Mouse (Mus musculus) midbrain, postnatal 0 days (tissue): Measurements from ENCODE around the gene Tbc1d2b. TPM values are rescaled to one million over a fixed set of nuclear protein-coding genes. Genes with fewer than 3 reads are reported as not detected.

ENCODE experiments used
- ATAC-seq: fragments of 200-750 bp; cut with Nextera tagmentation; 2 replicates; pipeline ENCODE4 v1.8.0; 2017; ENCODE audit warnings: moderate number of reproducible peaks, mild to moderate bottlenecking, moderate TSS enrichment, moderate library complexity; ENCODE audit not compliant: low FRiP score
- DNase-seq: peaks from one replicate; pipeline ENCODE4 v3.0.0-alpha.2; 2015; ENCODE audit warnings: low spot score
- H3K27ac ChIP-seq: fragments of 300-500 bp; sonication (generic); 2 replicates; pipeline ENCODE4 v1.5.1; 2014; ENCODE audit warnings: low read depth, mild to moderate bottlenecking, low read length, mixed read lengths
- H3K27me3 ChIP-seq: fragments of 300-500 bp; sonication (generic); 2 replicates; pipeline ENCODE4 v1.6.1; 2014; ENCODE audit warnings: low read length, control low read depth, mixed read lengths; ENCODE audit not compliant: insufficient read depth
- H3K36me3 ChIP-seq: fragments of 300-500 bp; sonication (generic); 2 replicates; pipeline ENCODE4 v1.6.1; 2014; ENCODE audit warnings: low read length, control low read depth, mixed read lengths; ENCODE audit not compliant: insufficient read depth
- H3K4me1 ChIP-seq: fragments of 300-500 bp; sonication (generic); 2 replicates; pipeline ENCODE4 v1.6.1; 2014; ENCODE audit warnings: mild to moderate bottlenecking, control low read depth, antibody characterized with exemption, low read length, mixed read lengths; ENCODE audit not compliant: insufficient read depth
- H3K4me2 ChIP-seq: fragments of 300-500 bp; sonication (generic); 2 replicates; pipeline ENCODE4 v1.6.1; 2014; ENCODE audit warnings: low read depth, mild to moderate bottlenecking, low read length, mixed read lengths; ENCODE audit not compliant: poor library complexity, severe bottlenecking
- H3K4me3 ChIP-seq: fragments of 300-500 bp; sonication (generic); 2 replicates; pipeline ENCODE4 v1.5.1; 2014; ENCODE audit warnings: low read depth, mild to moderate bottlenecking, low read length, moderate library complexity
- H3K9ac ChIP-seq: fragments of 300-500 bp; sonication (generic); replicated peaks from 2 replicates; pipeline ENCODE4 v1.6.1; 2014; ENCODE audit warnings: mild to moderate bottlenecking, low read length, moderate library complexity, mixed read lengths; ENCODE audit not compliant: poor library complexity, severe bottlenecking
- H3K9me3 ChIP-seq: fragments of 300-500 bp; sonication (generic); 2 replicates; pipeline ENCODE4 v1.6.1; 2016; ENCODE audit warnings: low read length, control low read depth
- CTCF ChIP-seq: IDR thresholded peaks from 2 replicates; pipeline ENCODE4 v1.5.1; 2016; ENCODE audit warnings: antibody characterized with exemption, mild to moderate bottlenecking
- WGBS: fragments of 180-500 bp; shearing (Covaris S2); extraction: QIAGEN DNeasy Blood & Tissue Kit; methylation state at CpG from one replicate; pipeline ENCODE4 v1.1.7; 2014; 5-methylcytosine and 5-hydroxymethylcytosine counted together
- polyA plus RNA-seq: library from polyadenylated mRNA; unstranded; fragments of >200 nt; fragmentation: Nextera tagmentation; extraction: Ambion mirVana; gene quantifications from 2 replicates; pipeline ENCODE4 v1.2.1, GENCODE M21; 2015
- total RNA-seq: library from RNA; depleted of rRNA; stranded (reverse); fragments of >200 nt; gene quantifications from 2 replicates; pipeline ENCODE4 v1.2.3, GENCODE M21; 2014

The Tbc1d2b gene
- total and polyA plus RNA-seq, 2 experiments from 2014 or later, result 3.7 to 21.6 TPM

DNA sequence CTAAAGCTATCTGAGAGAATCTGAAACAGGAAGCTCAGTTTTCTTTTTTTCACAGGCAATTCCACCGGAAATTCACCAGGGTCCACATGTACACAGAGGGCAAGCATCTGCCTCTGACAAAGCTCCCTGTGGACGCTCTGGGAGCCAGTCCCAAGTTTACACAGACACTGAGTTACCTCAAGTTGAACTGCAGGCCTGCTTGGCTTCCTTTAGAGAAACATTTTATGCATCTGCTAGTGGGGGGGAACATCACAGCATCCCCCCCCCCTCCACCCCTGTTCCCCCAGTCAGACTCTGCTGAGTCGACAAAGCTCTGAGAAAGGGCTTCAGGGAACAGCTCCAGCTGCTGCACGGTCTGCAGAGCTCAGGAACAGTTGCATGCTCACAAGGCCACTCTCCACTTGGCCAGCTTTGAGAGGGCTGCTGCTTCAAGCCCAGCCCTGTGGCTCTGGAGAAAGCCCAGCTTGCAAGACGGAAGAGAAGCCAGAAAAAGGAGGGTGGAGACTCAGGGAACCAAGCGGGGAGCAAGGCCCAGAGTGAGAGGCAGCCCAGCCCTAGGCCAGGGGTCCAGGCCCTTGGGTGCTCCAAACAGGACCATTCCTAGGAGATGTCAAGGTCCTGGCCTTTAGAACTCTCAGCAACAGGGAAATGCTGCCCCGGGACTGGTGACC is 1.5 kb downstream of the Tbc1d2b start:
- Histone ChIP-seq H3K4me2 (peak overlapping the region; percentile 75), H3K9ac (peak overlapping the region; percentile 79), H3K4me3 (peak overlapping the region; percentile 74), H3K27ac (peak overlapping the region; percentile 32; the same call in 1 of the 2 replicates), H3K36me3 (no peaks in the 10 kb centered on the region), H3K9me3 (no peaks in the 10 kb centered on the region), H3K4me1 (peaks cover 9% of the 10 kb centered on the region; the same call in 1 of the 2 replicates), H3K27me3 (no peaks in the 10 kb centered on the region)
- DNase-seq, result peak; percentile 72
- no peak for ATAC-seq
- no peak for TF ChIP-seq CTCF
- 17% methylated on average over 7 of the region's 7 CpGs for WGBS

DNA sequence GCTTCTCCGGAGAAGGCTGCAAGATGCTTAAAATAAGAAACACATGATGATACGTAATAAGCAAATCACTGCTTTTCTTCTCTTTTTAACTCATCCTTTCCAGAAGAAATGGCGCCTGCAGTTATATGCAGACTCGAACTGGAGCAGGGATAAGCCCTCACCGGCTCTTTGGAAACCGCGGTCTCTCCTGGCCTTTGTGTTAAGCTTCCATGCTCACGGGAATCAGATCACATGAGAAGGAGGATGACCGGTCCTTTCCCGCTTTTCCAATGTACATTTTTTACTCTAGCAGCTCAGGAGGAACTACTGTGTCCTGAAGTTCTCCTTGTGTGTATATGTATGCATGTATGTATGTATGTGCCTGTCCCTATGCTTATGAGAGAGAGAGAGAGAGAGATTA is 3.7 kb downstream of the Tbc1d2b start:
- Histone ChIP-seq H3K27me3 (no peaks in the 10 kb centered on the region), H3K9me3 (no peaks in the 10 kb centered on the region), H3K4me1 (peaks cover 9% of the 10 kb centered on the region; the same call in 1 of the 2 replicates), H3K4me2 (no peak overlapping the region), H3K9ac (no peak overlapping the region), H3K27ac (no peak overlapping the region), H3K36me3 (no peaks in the 10 kb centered on the region), H3K4me3 (no peak overlapping the region)
- WGBS, result 85% methylated on average over 10 of the region's 10 CpGs
- TF ChIP-seq CTCF, result no peak
- DNase-seq (no peak), ATAC-seq (no peak)

DNA sequence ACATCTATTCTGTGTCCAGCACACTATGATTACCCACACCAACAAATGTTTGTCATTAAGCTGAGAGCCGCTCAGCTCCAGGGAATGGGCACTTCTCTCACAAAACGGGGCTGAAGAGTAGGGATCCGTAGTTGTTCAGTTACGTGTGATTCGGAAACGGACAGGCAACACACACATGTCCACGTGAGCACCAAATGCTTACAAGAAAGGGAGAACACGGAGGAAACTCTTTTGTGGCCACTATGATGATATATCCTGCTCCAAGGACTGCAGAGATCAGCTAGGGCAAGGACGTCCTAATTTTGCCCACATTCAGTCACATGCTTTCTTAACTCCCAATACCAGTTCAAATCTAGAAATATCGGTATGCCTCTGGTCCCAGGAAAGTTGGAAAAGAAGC is 4.5 kb downstream of the Tbc1d2b start:
- no peak for TF ChIP-seq CTCF
- Histone ChIP-seq H3K9me3 (no peaks in the 10 kb centered on the region), H3K9ac (no peak overlapping the region), H3K4me2 (no peak overlapping the region), H3K4me3 (no peak overlapping the region), H3K36me3 (no peaks in the 10 kb centered on the region), H3K27ac (no peak overlapping the region), H3K27me3 (no peaks in the 10 kb centered on the region), H3K4me1 (peaks cover 9% of the 10 kb centered on the region; the same call in 1 of the 2 replicates)
- no peak for DNase-seq
- no peak for ATAC-seq
- 93% methylated on average over 10 of the region's 10 CpGs for WGBS

DNA sequence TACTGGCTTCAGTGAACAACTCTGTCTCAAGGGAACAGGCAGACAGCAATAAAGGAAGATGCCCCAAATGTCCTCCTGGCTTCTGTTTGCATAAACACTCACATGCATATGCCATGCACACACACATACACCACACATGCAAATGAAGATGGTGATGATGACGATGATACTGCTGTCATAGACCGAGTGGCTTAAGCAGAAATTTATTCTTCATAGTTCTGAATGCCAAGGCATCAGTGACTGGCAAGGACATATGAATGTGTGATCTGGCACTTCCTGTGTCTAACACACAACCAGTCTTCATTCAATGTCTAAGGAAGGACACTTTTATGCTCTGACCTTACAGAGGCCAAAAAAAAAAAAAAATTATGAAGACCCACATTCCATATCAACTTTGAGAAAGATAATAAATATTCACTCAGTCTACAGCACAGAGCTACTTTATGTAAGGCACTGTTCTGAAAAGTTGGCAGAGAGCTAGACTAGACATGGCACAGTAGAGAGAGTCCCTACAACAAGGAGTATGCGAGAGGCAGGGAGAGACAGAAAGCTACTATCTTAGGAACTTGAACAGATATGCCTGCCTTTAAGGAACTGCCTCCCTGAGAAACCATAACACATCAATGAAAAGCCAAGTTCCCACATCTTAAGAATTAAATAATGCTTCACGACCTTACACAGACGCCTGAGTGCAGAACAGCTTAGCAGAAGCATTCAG is 5.1 kb downstream of the Tbc1d2b start:
- H3K36me3 ChIP-seq, result no peaks in the 10 kb centered on the region
- no peak overlapping the region for H3K9ac ChIP-seq
- H3K9me3 ChIP-seq, result no peaks in the 10 kb centered on the region
- no peaks in the 10 kb centered on the region for H3K27me3 ChIP-seq
- no peak overlapping the region for H3K27ac ChIP-seq
- H3K4me3 ChIP-seq, result no peak overlapping the region
- H3K4me2 ChIP-seq, result no peak overlapping the region
- H3K4me1 ChIP-seq, result peaks cover 9% of the 10 kb centered on the region; the same call in 1 of the 2 replicates
- ATAC-seq (no peak), DNase-seq (no peak)
- WGBS, result 79% methylated on average over 5 of the region's 5 CpGs
- TF ChIP-seq CTCF, result no peak

DNA sequence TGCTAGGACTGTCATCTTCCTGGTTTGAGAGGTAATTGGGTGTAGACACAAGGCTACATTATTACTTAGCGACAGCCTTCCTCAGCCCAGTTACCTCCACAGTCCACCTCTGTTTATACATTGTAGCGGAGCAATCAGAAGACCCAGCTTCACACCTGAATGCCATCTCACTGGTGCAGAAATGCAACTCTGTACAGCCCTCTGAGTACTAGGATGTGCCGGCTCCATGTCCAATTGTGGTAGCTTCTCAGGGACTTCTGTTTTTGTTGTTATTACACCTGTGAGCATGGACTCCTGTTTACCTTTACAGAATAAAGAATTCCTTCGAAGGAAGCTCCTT is 7.3 kb downstream of the Tbc1d2b start:
- 94% methylated on average over 4 of the region's 4 CpGs for WGBS
- no peak for ATAC-seq
- TF ChIP-seq CTCF, result no peak
- H3K4me2 ChIP-seq, result no peak overlapping the region
- H3K27ac ChIP-seq, result no peak overlapping the region
- no peaks in the 10 kb centered on the region for H3K27me3 ChIP-seq
- no peaks in the 10 kb centered on the region for H3K36me3 ChIP-seq
- no peaks in the 10 kb centered on the region for H3K9me3 ChIP-seq
- no peak overlapping the region for H3K4me3 ChIP-seq
- H3K9ac ChIP-seq, result no peak overlapping the region
- DNase-seq, result no peak
- no peaks in the 10 kb centered on the region; the same call in 1 of the 2 replicates for H3K4me1 ChIP-seq
